Mouse (Mus musculus): ENCODE data around the gene Cops2.
A peak's percentile ranks its signal among the peaks of the same experiment; 100 is the strongest.

Cops2 gene

DNA sequence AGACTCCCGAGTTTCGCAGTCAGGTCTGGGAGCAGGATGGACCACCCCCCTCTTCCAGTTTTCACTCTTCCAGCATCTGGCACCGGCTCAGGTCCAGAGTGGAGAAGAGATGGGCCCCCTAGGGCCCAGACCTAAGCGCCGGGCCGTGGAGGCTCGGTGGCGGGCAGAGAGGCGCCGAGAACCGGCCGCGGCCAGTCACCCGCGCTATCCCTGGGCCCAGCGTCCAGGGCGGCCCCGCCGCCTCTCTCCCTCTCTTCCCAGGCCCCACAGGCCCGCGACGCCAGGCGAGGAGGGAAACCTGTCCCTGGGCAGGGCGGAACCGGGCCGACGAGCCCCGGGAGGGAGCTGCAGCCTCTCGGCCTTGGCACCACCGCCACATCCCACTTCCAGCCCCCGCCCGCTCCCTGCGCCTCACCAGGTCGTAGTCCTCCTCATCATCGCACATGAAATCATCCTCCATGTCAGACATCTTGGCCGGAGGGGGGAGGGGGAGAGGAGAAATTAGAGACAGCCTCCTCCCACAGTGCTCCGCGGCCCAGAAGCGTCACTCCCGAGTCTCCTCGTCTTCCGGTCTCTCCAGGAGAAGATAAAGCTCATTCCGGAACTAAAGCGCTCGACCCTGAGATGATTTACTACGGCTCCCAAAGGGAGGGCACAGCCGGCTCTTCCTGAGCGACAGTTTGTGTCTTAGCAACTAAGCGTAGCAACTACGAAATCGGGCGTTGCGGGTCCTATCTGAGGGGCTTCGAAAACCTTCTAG is at the start of gene Cops2, which contains the start of gene Galk2:
Gene Cops2 (minus strand): TSS at position 619 of the 760 bp plus-strand sequence.
Gene Galk2 (plus strand): TSS at position 589 of the 760 bp plus-strand sequence.
- peak; percentile 96 to 97 for DNase-seq (ENCODE audit: low spot score in 2 of 2)

DNA sequence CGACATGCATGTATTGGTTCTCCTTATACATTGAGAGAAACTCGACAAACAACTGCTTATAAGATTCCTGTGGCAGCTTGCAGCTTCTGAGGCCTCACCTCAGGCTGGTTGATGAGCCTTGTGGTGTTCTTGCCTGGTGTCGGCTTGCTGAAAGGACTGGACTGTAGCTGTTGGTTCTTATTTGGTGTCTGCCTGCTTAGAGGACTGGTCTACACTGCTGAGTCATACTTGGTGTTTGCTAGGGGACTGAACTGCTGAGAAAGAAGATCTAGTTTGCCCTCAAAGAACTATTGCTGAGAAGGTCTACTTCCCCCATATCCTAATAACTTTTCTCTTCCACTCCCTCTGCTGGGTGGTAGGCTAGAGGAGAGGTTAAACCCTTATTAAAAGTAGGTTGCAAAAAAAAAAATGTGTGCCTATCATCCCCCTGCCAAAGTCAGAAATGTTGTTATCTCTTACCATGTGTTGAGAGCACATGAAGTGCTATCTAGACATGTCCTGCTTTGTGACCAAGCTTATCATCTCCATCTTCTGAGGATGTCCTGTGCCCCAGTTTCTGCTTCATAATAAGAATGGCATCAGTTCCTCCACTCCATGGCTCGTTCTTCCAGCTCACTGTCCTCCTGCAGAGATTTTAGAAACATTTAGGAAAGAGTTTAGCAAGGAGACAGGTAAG is 48.8 kb upstream of the Cops2 start:
- no peak for DNase-seq (ENCODE audit: low spot score in 2 of 2)

DNA sequence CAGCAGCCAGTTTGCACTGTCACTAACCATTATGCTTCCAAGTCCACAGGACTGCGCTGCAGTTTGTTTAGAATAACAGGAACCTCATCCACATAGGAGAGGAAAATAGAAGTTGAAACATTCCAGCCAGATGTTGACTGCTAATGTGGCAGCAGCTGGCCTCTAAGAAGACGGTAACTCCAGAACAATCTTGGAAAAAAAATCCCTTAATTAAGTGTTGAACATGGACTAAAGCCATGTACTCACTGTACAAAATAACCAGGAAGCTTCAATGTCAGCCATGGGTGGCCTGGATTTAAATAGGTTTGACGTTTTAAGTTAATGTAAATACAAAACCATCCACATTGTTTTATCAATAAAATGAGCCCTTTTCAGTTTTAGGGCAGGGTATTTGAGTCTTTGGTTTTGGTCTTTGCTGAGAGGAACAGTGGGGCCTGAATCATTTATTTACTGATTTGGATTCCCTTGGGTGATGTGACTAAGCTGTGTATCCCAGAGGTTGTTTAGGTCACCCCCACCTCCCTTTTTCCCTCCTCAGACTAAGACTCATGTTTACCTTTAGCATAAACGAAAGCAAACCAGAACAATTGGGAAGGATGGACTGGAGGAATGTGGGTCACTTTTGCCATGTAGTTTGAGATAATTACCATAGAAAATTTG is 47.6 kb upstream of the Cops2 start:
- no peak for DNase-seq (ENCODE audit: low spot score in 2 of 2)

DNA sequence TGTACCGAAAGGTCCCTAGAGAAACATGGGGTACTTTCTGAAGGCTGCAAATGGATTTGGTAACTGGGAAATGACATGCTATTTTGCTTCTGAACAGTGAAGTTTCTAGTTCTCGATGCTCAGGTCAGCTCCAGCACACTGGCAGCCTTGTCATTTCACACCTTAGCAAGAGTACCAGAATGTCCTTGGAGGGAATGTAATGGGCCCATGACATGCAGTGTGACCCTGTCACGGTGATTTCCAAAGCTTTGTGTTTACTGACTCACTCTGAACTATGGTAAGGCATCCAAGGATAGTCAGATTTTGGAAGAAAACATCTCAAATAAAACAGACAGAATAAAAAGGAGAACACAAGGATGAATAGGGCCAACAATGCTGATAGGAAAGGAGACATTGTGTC is 42.5 kb upstream of the Cops2 start:
- no peak for DNase-seq (ENCODE audit: low spot score in 2 of 2)

DNA sequence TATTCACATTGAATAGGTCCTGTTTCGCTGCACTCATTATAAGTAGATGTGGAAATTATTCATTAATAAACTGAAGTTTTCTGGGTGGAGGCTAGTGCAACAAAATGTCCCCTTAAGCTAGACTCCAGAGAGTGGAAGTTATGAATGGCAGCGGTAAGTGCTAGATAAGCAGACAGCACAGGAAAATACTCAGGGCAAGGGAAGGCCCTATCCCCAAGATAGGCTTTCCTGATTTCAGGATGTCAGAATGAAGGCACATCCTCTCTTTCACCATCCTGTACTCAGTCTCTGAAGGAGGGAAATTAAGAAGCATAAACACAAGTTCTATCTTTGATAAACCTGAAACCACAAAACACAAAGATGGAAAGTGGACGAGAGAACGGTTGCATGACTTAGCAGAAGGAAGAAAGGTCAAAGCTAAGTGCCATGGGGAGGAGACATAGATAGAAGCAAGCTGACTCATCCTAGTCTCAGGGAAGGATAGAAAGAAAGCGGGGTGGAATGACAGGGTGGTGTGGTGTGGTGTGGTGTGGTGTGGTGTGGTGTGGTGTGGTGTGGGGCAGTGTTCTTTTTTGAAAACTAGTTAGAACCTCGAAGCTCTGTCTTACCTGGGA is 42.0 kb upstream of the Cops2 start:
- DNase-seq (ENCODE audit: low spot score in 2 of 2), result no peak

DNA sequence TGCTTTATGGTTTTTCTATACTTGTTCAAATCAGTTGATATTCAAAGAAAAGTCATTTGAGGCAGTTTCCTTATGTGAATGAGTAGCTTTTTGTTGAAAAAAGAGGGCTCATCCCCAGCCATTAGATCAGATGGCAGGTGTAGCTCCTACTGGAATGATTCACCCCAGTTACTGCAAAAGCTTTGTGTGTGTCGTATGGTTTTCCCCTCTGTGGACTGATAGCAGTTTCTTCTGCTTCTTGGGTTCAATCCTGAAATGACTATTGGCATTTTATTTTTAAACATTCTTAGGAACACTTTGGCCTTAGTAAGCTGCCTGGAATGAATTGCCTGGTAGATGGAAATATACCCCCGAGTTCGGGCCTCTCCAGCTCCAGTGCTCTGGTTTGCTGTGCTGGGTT is 37.4 kb upstream of the Cops2 start:
- DNase-seq (ENCODE audit: low spot score in 2 of 2), result no peak

DNA sequence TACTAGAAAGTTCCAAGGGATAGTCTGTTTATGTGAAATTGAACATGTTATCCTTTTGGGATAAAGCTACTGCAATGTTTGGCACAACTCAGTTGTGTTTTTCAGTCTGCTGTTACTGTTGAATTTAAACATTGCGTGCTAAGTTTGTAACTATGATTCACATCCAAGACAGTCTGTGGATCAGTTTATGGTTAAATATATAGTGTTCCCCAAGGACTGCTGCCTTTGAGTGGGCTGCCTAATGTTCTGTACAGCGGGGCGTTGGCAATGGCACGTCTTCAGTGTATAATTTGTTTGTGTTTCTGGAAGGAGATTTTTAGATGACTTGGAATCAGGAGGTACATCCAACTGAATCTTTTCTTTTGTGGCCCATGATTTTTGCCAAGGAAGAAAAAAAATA is 36.2 kb upstream of the Cops2 start:
- DNase-seq (ENCODE audit: low spot score in 2 of 2), result peak; percentile 6 to 19

DNA sequence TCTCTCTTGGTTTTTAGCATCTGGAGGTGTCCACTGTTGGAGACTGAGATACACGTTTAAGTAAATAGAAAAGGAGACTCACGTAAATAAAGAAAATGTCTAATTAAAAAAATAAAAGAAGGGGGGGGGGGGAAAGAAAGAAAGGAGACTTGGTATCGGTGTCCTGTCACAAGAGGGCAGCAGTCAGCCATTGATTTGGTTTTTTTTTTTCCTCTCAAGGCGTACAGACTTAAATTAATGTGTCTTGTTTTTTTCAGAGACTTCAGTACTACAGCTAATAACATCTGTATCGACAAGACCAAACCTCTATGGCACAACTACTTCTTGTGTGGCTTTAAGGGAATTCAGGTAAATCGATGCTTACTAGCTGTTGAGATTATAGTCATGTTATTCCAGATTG is 34.2 kb upstream of the Cops2 start:
- DNase-seq (ENCODE audit: low spot score in 2 of 2), result peak; percentile 14 to 55

DNA sequence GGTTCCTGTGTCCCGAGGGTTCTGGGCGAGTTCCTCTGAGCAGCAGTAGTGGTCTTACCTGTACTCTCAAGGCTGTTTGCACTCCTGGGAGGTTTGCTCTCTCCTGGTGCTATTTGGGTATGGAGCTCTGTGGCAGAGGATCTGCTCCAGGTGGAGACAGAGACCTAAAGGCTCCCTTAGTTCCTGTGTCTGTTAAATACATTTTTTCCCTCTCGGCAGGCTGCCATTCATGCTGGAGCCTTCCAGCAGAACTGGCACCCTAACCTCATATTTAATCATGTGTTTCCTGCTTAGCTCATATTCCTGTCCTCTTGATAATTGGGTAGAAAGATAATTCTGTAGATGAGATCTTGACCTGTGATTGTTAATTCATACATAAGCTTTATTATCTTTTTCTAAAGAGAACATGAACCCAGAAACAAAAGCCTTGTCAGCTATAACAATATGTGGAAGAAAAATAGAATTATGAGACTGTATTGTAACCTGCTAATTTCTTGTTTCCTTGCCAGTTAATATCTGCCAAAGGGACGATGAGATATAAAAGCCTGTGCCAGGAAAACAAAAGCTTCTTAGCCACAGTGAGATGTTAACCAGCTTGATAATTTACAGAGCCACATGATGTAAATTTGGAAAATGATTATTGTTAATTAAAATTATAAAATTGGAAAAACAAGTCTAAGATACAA is 27.1 kb upstream of the Cops2 start:
- no peak for DNase-seq (ENCODE audit: low spot score in 2 of 2)

DNA sequence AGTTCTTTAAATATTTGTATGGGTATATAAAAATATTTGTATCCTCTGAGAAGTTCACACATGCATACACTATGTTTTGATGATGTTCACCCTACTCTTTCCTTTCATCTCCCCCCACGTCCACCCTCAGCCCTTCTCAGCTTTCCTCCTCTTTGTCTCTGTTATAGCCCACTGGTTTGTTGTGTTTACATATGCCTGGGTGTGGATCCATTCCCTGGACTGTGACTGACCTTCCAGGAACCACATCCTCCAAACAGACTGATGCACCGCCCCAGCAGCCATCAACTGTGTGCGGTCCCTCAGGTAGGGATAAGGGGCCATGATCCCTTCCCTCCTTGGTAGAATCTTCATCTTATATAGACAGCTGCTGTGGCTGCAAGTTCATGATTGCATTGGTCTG is 11.2 kb upstream of the Cops2 start:
- DNase-seq (ENCODE audit: low spot score in 2 of 2), result no peak

DNA sequence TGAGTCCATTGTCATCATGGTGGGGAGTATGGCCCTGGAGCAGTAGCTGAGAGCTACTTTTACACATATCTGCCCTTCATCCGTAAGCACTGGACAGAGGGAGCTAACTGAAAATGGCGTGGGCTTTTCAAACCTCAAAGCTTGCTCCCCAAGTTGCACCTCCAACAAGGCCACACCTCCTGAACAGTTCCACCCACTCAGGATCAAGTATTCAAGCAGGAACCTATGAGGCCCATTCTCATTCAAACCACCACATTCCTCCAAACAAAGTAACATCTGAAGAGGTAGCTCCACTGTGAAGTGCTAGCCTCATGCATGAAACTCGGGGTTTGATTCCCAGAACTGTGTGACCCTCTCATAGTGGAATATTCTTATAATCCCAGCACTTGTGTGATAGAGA is 9.4 kb upstream of the Cops2 start:
- DNase-seq (ENCODE audit: low spot score in 2 of 2), result no peak

DNA sequence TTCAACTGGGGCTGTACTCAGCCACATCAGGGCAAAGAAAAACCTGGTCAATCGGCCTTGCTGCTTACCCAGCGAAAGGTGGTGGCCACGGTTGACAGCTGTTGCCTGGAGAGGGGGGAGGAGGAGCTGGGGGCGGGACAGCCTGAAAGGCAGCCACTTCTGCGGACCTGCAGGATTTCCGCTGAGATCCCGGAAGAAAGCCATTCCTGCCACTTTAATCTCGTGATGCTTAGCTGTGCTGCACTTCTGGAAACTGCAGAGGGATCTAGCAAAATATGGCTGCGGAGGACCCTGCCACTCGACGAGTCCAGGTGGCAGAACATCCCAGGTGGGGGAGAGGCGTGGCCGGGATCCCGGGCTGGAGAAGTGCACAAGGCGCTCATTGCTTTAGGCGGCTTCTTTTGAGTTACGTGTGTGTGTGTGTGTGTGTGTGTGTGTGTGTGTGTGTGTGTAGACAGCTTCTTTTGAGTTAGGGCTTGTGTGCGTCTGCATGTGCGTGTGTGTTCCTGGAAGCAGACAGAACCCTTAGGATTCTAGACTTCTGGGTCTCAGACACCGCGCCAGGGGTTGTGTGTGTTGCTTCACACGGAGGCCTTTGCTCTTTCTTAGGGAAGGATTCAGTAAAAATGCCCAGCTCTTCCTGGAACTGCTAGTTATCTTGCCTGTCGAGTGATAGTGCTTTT is 7.3 kb upstream of the Cops2 start:
- peak; percentile 44 to 65 for DNase-seq (ENCODE audit: low spot score in 2 of 2)

DNA sequence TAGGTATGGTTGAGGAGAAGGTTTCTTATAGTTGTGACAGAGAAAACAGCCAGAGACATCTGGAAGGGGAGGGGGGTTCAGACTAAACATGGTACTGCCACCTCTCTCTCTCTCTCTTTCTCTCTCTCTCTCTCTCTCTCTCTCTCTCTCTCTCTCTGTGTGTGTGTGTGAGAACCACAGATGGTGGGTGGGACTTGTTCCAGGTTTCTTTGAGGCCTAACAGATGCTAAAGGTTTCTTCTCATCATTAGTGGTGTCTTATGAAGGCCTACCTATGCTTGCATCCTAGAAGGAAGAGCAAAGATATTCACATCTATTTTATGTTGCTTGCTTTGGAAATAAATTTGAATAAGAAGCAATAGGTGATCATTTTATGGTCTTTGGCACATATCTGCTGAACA is 6.6 kb upstream of the Cops2 start:
- no peak for DNase-seq (ENCODE audit: low spot score in 2 of 2)

DNA sequence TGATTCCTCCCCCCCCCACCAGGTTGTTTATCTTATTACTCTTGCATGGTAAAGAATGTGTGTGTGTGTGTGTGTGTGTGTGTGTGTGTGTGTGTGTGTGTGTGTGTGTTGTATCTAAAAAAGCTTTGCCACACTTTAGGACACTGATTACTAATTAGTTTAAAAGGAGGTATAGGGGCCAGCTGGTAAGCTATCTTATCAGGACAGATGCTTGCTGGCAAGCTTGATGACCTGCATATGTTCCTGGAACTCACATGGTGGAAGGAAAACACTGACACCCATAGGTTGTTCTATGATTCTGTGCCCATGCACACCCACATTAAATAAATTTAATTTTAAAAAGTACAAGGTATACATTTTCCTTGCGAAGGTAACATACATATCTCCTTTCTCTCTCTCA is 5.6 kb upstream of the Cops2 start:
- no peak for DNase-seq (ENCODE audit: low spot score in 2 of 2)

DNA sequence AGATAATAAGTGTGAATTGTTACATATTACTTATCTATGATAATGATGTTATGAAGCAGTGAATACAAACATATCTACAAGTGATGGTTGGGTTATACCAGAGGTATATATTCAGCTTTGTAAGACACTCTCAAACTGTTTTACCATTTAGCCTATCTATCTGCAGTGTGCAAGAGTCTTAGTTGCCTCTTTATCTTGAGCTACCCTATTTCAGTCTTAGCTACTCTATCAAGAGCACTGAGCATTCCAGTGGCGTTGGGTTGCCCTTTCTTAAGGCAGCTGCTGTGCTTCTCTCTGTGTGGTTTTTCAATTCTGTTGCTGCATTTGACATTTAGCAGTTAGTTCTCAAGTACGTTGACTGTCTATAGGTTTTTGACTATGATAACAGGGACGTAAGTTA is 4.9 kb upstream of the Cops2 start:
- no peak for DNase-seq (ENCODE audit: low spot score in 2 of 2)

DNA sequence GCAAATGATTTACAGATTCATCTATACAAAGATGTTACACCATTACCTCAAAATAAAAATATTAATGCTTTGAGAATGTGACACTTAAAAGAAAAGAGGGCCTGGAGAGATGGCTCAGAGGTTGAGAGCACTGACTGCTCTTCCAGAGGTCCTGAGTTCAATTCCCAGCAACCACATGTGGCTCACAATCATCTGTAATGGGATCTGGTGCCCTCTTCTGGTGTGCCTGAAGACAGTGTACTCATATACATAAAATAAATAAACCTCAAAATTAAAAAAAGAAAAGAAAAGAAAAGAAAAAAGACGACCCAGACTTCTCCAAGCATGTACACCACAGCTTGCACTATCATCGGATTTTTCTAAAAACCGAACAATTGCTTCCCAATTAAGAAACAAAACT is 1.2 kb downstream of the Cops2 start:
- no peak for DNase-seq (ENCODE audit: low spot score in 2 of 2)

DNA sequence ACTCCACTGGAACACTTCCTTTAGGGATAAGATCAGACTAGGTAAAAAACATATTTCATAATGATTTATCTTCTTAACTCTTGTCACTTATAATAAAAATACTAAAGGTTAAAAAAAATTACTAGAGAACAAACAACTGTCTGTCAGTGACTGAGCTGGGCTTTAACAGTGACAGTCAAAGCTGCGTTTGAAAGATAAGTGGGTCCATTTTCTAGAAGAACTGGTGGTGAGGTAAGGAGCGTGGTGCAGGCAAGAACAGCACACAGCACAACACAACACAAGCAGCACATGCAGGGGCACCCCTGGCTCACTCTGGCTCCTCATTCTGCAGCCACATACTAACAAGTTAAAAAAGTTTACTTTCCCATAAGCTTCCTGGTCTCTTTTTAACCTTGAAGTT is 7.7 kb downstream of the Cops2 start:
- DNase-seq (ENCODE audit: low spot score in 2 of 2), result no peak

DNA sequence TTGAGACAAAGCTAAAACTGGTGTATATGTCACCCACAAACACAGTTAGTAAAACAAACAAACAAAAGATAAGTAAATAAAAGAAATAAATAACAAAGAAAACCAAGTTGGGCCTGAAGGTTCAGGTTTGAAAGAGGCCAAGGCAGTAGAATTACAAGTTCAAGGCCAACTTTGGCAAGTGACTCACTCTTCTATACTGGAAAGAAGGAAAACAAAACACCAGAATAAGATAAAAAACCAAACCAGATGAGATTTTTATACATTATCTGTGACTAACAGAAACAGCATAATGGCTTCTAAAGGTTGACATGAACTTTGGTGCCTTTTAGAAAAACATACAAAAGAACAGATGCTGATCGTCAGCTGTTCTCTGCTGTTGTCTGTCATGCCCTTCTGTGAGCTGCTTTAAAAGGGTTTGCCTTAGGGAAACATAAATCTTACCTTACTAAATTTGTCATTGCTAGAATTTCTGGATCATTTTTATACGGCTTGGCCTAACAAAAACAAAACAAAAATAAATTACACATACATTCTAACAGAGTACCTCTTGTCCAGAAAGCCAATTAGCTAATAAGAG is 20.1 kb downstream of the Cops2 start:
- no peak for DNase-seq (ENCODE audit: low spot score in 2 of 2)

DNA sequence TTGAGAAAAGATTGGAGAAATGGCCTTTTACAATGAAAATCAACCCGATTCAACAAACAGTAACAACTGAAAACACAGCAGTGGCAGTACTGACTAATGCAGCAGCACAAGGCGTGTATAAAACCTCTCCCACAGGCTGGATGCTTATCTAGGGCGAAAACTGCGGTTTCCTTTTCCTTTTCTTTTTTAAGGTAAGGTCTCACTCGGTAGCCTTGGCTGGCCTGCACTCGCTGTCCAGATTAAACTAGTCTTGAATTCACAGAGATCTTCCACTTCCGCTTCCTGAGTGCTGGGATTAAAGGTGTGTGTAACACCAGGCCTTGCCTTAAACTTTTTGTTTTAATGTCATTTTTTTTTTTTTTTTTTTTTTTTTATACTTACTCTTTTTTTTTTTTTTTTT is 20.8 kb downstream of the Cops2 start:
- DNase-seq (ENCODE audit: low spot score in 2 of 2), result no peak

DNA sequence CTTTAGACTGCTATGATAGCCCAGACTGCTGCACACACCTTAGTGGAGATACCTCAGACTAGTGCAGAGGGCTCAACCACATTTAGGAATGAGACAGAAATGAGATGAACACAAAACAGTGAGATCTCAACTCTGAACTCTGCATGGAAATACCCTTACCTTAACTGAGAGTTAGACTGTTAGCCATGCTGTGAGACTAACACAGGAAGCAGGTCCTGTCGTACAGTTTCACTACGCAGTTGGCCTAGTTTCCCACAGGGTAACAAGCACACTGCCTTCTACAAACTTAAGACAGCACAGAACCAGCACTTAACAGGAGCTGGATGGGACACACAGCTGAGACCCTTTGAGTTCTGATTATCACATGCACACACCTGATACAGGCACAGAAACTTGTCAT is 29.0 kb downstream of the Cops2 start:
- no peak for DNase-seq (ENCODE audit: low spot score in 2 of 2)

DNA sequence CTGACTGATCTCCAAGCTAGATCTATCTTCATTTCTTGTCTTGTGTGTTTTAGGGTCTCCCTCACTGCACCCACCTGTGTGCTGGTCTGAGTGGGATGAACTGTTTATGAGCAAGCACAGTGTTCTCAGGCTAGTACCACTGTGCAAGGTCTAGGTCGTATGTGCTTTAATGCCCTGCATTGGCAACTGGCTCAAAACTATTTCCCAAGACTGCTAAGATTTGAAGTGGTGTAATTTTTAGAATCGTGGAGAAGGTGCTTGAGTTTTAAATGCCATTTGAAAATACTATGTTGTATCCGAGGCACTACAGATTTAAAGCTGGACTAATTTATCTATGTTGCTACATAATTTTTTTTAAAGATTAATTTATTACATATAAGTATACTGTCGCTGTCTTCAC is 31.0 kb downstream of the Cops2 start:
- DNase-seq (ENCODE audit: low spot score in 2 of 2), result no peak

Data from right cerebral cortex, adult 2 months (tissue).